Mouse (Mus musculus): ENCODE results near the gene Acsm3. TPM values are rescaled to one million over a fixed set of nuclear protein-coding genes. Genes with fewer than 3 reads are reported as not detected.

The Acsm3 gene
- polyA plus RNA-seq, 1 experiment from 2014 or later: 0.38 TPM

DNA sequence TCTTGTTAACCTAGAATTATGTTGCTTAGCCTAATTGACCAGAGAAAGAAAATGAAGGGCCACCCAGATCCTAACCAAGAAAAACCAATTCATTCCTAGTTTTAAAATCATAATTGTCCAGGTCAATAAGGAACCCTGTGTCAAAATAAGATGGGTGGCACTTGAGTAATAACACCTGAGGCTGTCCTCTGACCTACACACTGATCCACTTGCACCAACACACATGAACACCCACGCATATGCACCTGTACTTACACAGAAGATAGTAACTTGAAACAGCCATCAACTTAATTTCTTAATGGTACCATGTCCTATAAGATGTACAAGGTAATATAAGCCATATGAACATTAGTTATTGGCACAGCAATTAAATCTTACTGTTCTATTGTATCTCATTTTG is 7.0 kb upstream of the Acsm3 start:
- ATAC-seq (ENCODE audit: low read depth): no peak
- no peaks in the 10 kb centered on the region for H3K9me3 ChIP-seq

DNA sequence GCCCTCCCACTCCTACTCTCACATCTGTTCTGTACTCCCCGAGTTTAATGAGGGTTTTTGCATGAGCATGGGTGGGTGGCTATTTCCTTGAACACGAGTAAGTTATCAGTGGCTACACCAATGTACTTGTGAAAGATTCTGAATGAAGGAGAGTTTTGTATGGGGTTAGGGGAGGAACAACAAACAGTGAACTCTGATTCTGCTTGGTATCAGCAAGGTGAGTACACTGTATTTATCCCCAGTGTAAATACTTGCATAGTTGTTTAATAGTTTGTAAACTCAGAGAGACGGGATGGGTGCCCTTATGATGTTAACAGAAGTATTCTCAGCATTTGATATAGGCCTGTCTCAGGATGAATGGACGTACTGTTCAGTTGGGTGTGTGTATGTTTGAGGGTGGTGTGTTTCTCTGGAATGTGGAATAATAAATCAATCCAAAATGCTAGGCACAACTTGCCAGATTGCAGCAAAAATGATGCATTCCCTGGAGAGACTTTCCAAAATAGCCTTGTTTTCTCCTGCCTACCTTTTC is 1.5 kb downstream of the Acsm3 start:
- no peaks in the 10 kb centered on the region for H3K27me3 ChIP-seq
- H3K4me1 ChIP-seq (replicated peaks): no peaks in the 10 kb centered on the region
- no peaks in the 10 kb centered on the region for H3K9me3 ChIP-seq
- H3K4me3 ChIP-seq: no peak overlapping the region
- no peak for ATAC-seq (ENCODE audit: low read depth)
- no peak overlapping the region for H3K27ac ChIP-seq (replicated peaks)
- no peaks in the 10 kb centered on the region for H3K36me3 ChIP-seq
- no peak overlapping the region for H3K9ac ChIP-seq
- WGBS: 65% methylated on average over 4 of the region's 4 CpGs
- no peak overlapping the region for H3K4me2 ChIP-seq

More for the DNA sequence above, 7.0 kb upstream of the Acsm3 start:
- Histone ChIP-seq H3K27me3 (no peaks in the 10 kb centered on the region), H3K36me3 (no peaks in the 10 kb centered on the region), H3K4me3 (no peak overlapping the region), H3K9ac (no peak overlapping the region), H3K27ac (replicated peaks) (no peak overlapping the region), H3K4me2 (no peak overlapping the region), H3K4me1 (replicated peaks) (no peaks in the 10 kb centered on the region)
- WGBS: 86% methylated on average over 1 of the region's 1 CpGs

DNA sequence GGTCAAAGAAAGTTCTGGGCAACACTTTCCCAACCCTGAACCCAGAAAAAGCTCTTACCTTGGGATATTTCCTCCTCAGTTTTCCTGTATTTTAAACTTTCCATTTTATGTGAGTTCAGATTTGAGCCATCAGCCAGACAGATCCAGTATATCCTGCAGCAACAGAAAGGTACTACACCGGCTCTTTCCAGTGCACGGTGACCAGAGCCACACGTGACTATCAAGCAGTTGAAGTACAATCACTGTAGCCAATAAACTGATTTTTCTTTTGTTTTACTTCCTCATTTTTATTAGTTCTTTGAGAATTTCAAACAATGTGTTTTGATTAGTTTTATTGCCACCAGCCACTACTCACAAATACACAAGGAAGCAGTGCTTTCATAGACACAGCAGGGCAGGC is 3.7 kb downstream of the Acsm3 start:
- Histone ChIP-seq H3K27me3 (no peaks in the 10 kb centered on the region), H3K4me1 (replicated peaks) (no peaks in the 10 kb centered on the region), H3K4me2 (no peak overlapping the region), H3K27ac (replicated peaks) (no peak overlapping the region), H3K36me3 (no peaks in the 10 kb centered on the region), H3K9ac (no peak overlapping the region), H3K9me3 (no peaks in the 10 kb centered on the region), H3K4me3 (no peak overlapping the region)
- no peak for ATAC-seq (ENCODE audit: low read depth)
- 66% methylated on average over 3 of the region's 3 CpGs for WGBS

DNA sequence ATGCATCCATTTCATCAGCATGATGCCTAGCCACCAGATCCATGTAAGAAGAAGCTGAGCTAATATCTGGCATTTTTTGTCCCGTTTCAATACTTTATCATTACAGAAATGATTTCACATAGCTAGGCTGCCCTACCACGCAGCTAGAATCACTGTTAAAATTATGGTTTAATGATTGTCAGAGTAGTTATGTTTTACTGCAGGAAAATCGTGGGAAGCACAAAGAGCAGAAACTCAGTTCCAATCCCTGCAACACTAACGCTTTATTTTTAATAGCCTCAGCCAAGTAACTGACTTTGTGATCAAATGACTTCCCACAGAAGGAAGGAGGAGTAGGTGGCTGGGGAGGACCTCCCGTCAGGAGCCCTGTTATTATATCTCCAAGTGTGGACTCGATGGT is 6.3 kb downstream of the Acsm3 start:
- Histone ChIP-seq H3K27ac (replicated peaks) (no peak overlapping the region), H3K9ac (no peak overlapping the region), H3K27me3 (no peaks in the 10 kb centered on the region), H3K4me3 (no peak overlapping the region), H3K4me1 (replicated peaks) (no peaks in the 10 kb centered on the region), H3K36me3 (no peaks in the 10 kb centered on the region), H3K4me2 (no peak overlapping the region), H3K9me3 (no peaks in the 10 kb centered on the region)
- no peak for ATAC-seq (ENCODE audit: low read depth)
- 79% methylated on average over 6 of the region's 6 CpGs for WGBS

DNA sequence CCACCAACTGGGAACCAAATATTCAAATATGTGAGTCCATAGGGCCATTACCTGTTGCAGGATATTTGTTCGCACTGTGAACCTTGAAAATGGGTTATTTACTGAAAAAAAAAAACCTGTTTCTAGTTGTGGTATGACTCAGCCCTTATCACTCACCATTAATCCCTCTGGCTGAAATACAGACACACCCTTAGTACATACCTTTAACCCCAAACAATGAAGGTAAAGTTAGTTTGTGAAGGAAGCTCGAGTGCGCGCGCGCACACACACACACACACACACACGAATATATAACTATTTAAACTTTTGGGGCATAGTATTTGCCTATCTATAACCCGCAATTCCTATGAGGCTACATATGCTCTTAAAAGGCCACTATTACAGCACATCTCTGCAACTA is 9.2 kb downstream of the Acsm3 start:
- ATAC-seq (ENCODE audit: low read depth): no peak
- no peaks in the 10 kb centered on the region for H3K27me3 ChIP-seq
- H3K9me3 ChIP-seq: no peaks in the 10 kb centered on the region
- H3K36me3 ChIP-seq: no peaks in the 10 kb centered on the region
- H3K9ac ChIP-seq: no peak overlapping the region
- H3K4me2 ChIP-seq: no peak overlapping the region
- H3K27ac ChIP-seq (replicated peaks): no peak overlapping the region
- WGBS: 94% methylated on average over 8 of the region's 8 CpGs
- H3K4me1 ChIP-seq (replicated peaks): no peaks in the 10 kb centered on the region
- no peak overlapping the region for H3K4me3 ChIP-seq

DNA sequence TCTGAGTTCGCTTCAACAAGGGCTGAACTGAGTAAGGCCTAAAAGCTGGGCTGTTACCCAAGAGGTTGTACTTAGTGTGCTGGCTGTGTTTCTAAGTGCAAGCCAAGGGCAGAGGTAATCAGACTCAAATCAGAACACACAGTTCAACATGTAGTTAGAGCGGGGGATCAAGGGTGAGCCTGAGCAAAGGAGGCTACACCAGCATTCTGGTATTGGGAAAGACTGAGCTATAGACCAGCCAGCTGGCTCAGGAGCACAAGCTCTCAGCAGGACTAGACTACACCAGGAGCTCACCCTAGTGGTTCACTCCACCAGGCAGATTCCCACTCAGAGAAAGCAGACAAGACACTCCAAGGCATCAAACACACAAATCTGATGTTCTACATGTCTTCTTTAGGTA is 22.7 kb downstream of the Acsm3 start:
- WGBS: 94% methylated on average over 2 of the region's 2 CpGs
- Histone ChIP-seq H3K27ac (replicated peaks) (no peak overlapping the region), H3K4me2 (no peak overlapping the region), H3K9me3 (no peaks in the 10 kb centered on the region), H3K4me3 (no peak overlapping the region), H3K9ac (no peak overlapping the region), H3K4me1 (replicated peaks) (no peaks in the 10 kb centered on the region), H3K27me3 (no peaks in the 10 kb centered on the region), H3K36me3 (peaks cover 51% of the 10 kb centered on the region)
- no peak for ATAC-seq (ENCODE audit: low read depth)

DNA sequence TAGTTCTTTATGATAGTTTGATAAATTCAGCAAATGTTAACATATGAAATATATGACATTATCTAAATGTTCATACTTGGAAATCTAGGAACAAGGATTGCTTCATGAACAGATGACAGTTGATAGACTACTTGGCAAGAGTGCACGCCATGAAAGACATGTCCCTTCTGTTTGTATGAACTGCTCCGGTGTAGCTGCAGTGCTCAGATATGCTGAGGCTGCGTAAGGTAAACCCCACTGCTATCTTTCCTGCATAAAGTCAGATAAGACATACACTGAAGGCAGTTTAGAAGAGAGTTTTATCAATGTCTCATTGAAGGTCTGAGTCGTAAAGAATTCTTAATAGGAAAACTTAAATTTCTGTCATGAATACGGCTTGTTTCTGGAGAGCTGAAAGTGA is 24.2 kb downstream of the Acsm3 start:
- Histone ChIP-seq H3K4me2 (no peak overlapping the region), H3K9ac (no peak overlapping the region), H3K4me3 (no peak overlapping the region), H3K27ac (replicated peaks) (no peak overlapping the region), H3K27me3 (no peaks in the 10 kb centered on the region), H3K9me3 (no peaks in the 10 kb centered on the region), H3K4me1 (replicated peaks) (no peaks in the 10 kb centered on the region), H3K36me3 (peaks cover 64% of the 10 kb centered on the region)
- no peak for ATAC-seq (ENCODE audit: low read depth)
- WGBS: 96% methylated on average over 5 of the region's 5 CpGs

DNA sequence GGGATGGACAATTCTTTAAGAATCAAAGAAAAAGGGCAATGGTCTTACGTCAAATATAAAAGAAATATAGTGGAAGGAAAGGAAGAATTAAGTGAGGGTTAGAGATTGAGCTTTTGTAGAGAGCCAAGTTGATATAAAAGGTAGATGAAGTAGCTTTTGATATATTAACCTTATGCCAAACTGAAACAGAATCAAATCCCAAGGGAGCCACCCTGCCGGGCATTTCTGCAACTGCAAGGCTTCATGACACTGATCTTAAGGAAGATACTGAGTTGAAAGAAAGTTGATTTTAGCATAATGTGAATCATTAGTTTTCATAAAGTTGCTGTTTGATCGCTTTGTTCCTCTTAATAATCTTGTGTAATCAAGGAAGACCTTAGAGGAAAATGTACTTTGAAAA is 28.3 kb downstream of the Acsm3 start:
- H3K4me1 ChIP-seq (replicated peaks): peaks cover 8% of the 10 kb centered on the region
- H3K9ac ChIP-seq: no peak overlapping the region
- no peak overlapping the region for H3K4me3 ChIP-seq
- no peak overlapping the region for H3K4me2 ChIP-seq
- 83% methylated on average over 3 of the region's 3 CpGs for WGBS
- no peaks in the 10 kb centered on the region for H3K27me3 ChIP-seq
- H3K27ac ChIP-seq (replicated peaks): no peak overlapping the region
- peaks cover 49% of the 10 kb centered on the region for H3K36me3 ChIP-seq
- no peaks in the 10 kb centered on the region for H3K9me3 ChIP-seq
- ATAC-seq (ENCODE audit: low read depth): no peak

DNA sequence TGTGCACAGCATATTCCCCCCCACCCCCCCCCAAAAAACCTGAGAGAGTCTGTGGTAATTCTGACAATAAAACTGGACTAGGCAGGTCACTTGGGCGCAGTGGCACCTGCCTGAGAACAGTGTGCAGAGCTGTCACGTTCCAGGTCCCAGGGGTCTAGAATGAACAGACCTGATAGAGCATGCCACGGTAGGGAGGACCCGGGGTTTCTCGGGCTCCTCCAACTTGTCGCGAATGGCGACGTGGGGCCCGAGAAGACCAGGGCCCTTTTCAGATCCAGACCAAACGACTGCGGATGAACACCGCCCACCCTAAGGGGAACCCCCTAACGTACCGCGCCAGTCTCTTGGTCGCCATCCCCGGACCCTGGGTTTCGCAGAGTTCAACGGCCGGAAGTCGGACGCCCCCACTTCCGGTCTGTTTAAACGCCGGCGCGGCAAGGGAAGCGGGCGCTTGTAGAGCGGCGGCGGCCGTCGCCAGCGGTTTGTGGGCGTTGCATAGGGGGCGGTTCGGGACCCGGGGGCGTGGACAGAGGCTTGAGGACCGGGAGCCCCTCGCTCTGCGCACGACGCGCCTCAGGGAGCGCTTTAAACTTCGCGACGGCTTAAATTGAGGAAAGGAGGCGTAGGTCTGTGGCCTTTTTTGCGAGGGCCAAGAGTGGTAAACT is 33.0 kb downstream of the Acsm3 start, which contains the start of the genes Rexo5 and Eri2:
Rexo5 (plus strand) TSS at position 421 of the 665 bp plus-strand sequence.
Eri2 (minus strand) TSS at position 473 of the 665 bp plus-strand sequence.
- H3K4me1 ChIP-seq (replicated peaks): peaks cover 18% of the 10 kb centered on the region
- H3K27ac ChIP-seq (replicated peaks): peak within 1 kb of the TSS; percentile 70
- ATAC-seq (ENCODE audit: low read depth): peak; percentile 99
- H3K36me3 ChIP-seq: peaks cover 13% of the 10 kb centered on the region
- under 1% methylated on average over 53 of the region's 53 CpGs for WGBS
- H3K9me3 ChIP-seq: no peaks in the 10 kb centered on the region
- peak within 1 kb of the TSS; percentile 85 for H3K9ac ChIP-seq
- H3K4me3 ChIP-seq: peak within 1 kb of the TSS; percentile 72
- H3K4me2 ChIP-seq: peak within 1 kb of the TSS; percentile 88
- no peaks in the 10 kb centered on the region for H3K27me3 ChIP-seq

DNA sequence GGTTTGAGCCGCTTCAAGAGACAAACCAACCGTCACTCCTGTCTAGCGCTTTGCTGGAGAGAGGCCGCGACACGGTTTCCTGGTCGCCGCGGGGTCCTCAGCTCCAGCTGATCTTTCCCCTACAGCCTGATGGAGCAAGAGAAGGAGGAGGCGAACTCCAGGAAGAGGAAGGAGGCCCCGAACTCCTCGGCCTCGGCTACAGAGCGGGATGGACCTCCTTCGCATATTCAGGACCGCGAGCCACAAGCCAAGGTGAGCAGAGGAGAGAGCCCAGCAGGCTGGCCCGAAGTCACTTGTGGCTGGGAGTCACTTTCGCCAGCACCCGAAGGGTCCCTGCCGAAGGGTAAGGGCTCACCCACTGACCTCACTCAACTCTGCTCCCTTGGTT is 33.5 kb downstream of the Acsm3 start:
- H3K4me1 ChIP-seq (replicated peaks): peaks cover 18% of the 10 kb centered on the region
- peak overlapping the region; percentile 70 for H3K27ac ChIP-seq (replicated peaks)
- peak overlapping the region; percentile 88 for H3K4me2 ChIP-seq
- H3K4me3 ChIP-seq: peak overlapping the region; percentile 72
- peak; percentile 57 for ATAC-seq (ENCODE audit: low read depth)
- H3K36me3 ChIP-seq: peaks cover 8% of the 10 kb centered on the region
- WGBS: under 1% methylated on average over 21 of the region's 21 CpGs
- H3K9ac ChIP-seq: peak overlapping the region; percentile 85
- H3K9me3 ChIP-seq: no peaks in the 10 kb centered on the region
- H3K27me3 ChIP-seq: no peaks in the 10 kb centered on the region

DNA sequence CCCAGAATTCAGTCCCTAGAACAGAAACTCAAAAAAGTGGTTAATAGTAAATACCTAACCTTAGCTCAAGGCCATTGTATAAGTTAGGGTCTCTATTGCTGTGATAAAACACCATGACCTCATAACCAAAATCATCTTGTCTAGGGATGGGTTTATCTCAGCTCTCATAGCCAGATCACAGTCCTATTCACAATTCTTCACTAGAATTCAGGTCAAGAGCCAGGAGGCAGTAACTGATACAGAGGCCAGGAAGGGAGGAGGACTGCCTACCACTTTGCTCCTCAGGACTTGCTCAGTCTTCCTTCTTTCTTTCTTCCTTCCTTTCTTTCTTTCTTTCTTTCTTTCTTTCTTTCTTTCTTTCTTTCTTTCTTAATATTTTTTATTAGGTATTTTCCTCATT is 34.6 kb downstream of the Acsm3 start:
- no peaks in the 10 kb centered on the region for H3K27me3 ChIP-seq
- peaks cover 18% of the 10 kb centered on the region for H3K4me1 ChIP-seq (replicated peaks)
- H3K9me3 ChIP-seq: no peaks in the 10 kb centered on the region
- no peaks in the 10 kb centered on the region for H3K36me3 ChIP-seq
- peak overlapping the region; percentile 8; the same call in 1 of the 2 replicates for H3K4me3 ChIP-seq
- no peak for ATAC-seq (ENCODE audit: low read depth)
- H3K4me2 ChIP-seq: peak overlapping the region; percentile 31
- no peak overlapping the region for H3K27ac ChIP-seq (replicated peaks)
- 0 out of 2 replicates have a peak overlapping the region, but pooled peaks have one; percentile 31 for H3K9ac ChIP-seq

DNA sequence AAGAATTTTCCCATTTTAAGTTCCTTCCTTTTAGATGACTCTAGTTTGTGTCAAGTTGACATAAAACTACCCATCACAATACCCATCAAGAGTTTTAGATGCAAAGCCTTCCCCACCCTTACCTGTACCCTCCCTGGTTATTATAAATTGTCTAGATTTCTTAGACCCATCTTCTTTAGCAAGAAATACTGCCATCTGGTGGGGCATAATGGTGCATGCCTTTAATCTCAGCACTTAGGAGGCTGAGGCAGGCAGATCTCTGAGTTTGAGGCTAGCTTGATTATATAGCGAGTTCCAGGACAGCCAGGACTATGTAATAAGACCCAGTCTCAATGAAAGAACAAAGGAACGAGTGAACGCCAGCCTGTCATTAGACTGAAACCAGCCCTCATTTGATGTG is 39.8 kb downstream of the Acsm3 start:
- Histone ChIP-seq H3K27ac (replicated peaks) (no peak overlapping the region), H3K36me3 (no peaks in the 10 kb centered on the region), H3K9ac (no peak overlapping the region), H3K27me3 (no peaks in the 10 kb centered on the region), H3K9me3 (no peaks in the 10 kb centered on the region), H3K4me2 (no peak overlapping the region), H3K4me3 (no peak overlapping the region), H3K4me1 (replicated peaks) (no peaks in the 10 kb centered on the region)
- 92% methylated on average over 3 of the region's 3 CpGs for WGBS
- no peak for ATAC-seq (ENCODE audit: low read depth)

DNA sequence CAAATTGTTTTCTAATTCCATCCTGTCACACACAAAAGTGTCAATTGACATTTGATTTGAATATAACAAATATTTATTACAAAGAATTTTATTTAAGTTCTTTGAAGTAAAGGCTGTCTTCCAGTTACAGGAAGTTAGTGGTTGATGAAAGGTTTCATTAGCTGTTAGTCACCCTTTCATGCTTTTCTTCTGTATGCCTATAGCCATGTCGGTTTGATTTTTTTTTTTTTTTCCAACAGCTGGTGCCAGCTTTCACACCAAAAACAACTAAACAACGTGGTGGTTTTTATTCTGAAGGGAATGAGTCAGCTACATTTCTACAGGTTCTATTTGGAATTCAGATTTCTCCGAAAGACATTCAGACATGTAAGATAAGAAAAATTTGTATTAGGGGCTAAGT is 40.3 kb downstream of the Acsm3 start:
- no peaks in the 10 kb centered on the region for H3K4me1 ChIP-seq (replicated peaks)
- H3K4me3 ChIP-seq: no peak overlapping the region
- no peaks in the 10 kb centered on the region for H3K36me3 ChIP-seq
- no peaks in the 10 kb centered on the region for H3K27me3 ChIP-seq
- H3K9ac ChIP-seq: no peak overlapping the region
- no peak overlapping the region for H3K4me2 ChIP-seq
- H3K9me3 ChIP-seq: no peaks in the 10 kb centered on the region
- ATAC-seq (ENCODE audit: low read depth): no peak
- no peak overlapping the region for H3K27ac ChIP-seq (replicated peaks)
- 95% methylated on average over 3 of the region's 3 CpGs for WGBS
